Mouse (Mus musculus) B cell, adult 62 days (primary cell): ENCODE data around the gene Spink4. TPM values are rescaled to one million over a fixed set of nuclear protein-coding genes. Genes with fewer than 3 reads are reported as not detected.

Source experiments
- total RNA-seq: library from RNA; stranded (reverse); gene quantifications from 4 replicates; pipeline ENCODE4 v1.2.4, GENCODE M21; 2023

Spink4 gene
- not detected in 4 replicates for total RNA-seq

GRCm38 (mm10) chr4:40919785-40920184 lies at the start of gene Spink4:
TSS of gene Spink4 (plus strand) at chr4:40920052.

DNA sequence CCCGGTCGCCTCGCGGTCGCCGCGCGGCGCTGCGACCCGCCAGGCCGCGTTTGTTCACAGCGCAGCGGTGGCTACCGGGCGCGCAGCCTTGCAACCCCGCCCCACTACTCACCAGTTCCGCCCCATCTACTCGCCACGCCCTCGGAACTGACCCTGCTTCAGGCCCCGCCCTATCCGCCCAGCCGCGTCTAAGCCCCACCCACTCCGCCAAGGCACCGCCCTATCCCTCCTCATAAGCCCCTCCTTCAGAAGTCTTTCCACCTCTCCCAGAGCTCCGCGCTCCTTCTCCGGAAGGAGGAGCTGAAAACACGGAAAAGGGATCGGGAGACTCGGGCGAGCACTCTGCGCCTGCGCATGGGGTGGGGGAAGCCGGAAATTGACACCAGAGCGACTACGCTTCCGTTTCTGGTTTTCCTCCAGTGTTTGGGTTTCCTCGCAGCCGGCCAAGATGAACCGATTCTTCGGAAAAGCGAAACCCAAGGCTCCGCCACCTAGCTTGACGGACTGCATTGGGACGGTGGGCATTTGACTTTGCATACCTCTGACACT lies 28.4 kb downstream of the Spink4 start, which contains the start of the genes Bag1 and Chmp5:
Gene Bag1, minus strand, starts transcription at position 135 of the 549 bp plus-strand sequence.
Gene Chmp5, plus strand, starts transcription at position 248 of the 549 bp plus-strand sequence.

GRCm38 (mm10) chr4:40970842-40971701 lies 51.2 kb downstream of the Spink4 start, which contains the start of gene Nfx1:
TSS of gene Nfx1 (plus strand) at chr4:40970906.

Other genes with a start within 250 kb of the Spink4 start
- gene Aptx, start 216.9 kb upstream of the Spink4 start, total RNA-seq, result 28.2 to 36.1 TPM (median 29.4 TPM) in 4 replicates
- 419 to 597 TPM (median 444 TPM) in 4 replicates for gene Dnaja1, start 197.9 kb upstream of the Spink4 start, total RNA-seq
- 70.1 to 87.0 TPM (median 85.7 TPM) in 4 replicates for gene Smu1, start 162.1 kb upstream of the Spink4 start, total RNA-seq
- 46.1 to 51.5 TPM (median 47.3 TPM) in 4 replicates for gene B4galt1, start 66.0 kb upstream of the Spink4 start, total RNA-seq
- 66.0 to 76.4 TPM (median 72.0 TPM) in 4 replicates for gene Bag1, start 28.2 kb downstream of the Spink4 start, total RNA-seq
- 37.5 to 40.9 TPM (median 38.4 TPM) in 4 replicates for gene Chmp5, start 28.4 kb downstream of the Spink4 start, total RNA-seq
- gene Nfx1, start 50.9 kb downstream of the Spink4 start, total RNA-seq, result 87.1 to 97.3 TPM (median 95.8 TPM) in 4 replicates
- not detected in 4 replicates for gene Aqp7, start 128.1 kb downstream of the Spink4 start, total RNA-seq
- 0.41 to 1.8 TPM (median 1.6 TPM) in 3 of 4 replicates, not detected in the other for gene Aqp3, start 178.1 kb downstream of the Spink4 start, total RNA-seq
- gene Nol6, start 204.4 kb downstream of the Spink4 start, total RNA-seq, result 60.6 to 66.7 TPM (median 63.1 TPM) in 4 replicates
- 77.3 to 95.7 TPM (median 92.0 TPM) in 4 replicates for gene Ube2r2, start 215.7 kb downstream of the Spink4 start, total RNA-seq